Mouse (Mus musculus) adrenal gland, adult 2 months (tissue): ENCODE results near the gene Dtd2. TPM values are rescaled to one million over a fixed set of nuclear protein-coding genes. Genes with fewer than 3 reads are reported as not detected.

Source experiments
- DNase-seq: peaks from one replicate; pipeline ENCODE4 v3.0.0; 2021
- polyA plus RNA-seq: library from polyadenylated mRNA; depleted of rRNA; stranded (reverse); fragments of >200 nt; gene quantifications from 2 replicates; pipeline ENCODE4 v1.2.3, GENCODE M21; 2012; rRNA removed
- total RNA-seq, 2 experiments: library from RNA; stranded (reverse); gene quantifications; 2 replicates each; pipeline ENCODE4 v1.2.3; 2021

Gene Dtd2
- total and polyA plus RNA-seq, 3 experiments = 16.1 to 22.5 (median 16.5) TPM

GRCm38 (mm10) chr12:51985163-51985748, 21.0 kb downstream of the Dtd2 start:
- no peak for DNase-seq

DNA sequence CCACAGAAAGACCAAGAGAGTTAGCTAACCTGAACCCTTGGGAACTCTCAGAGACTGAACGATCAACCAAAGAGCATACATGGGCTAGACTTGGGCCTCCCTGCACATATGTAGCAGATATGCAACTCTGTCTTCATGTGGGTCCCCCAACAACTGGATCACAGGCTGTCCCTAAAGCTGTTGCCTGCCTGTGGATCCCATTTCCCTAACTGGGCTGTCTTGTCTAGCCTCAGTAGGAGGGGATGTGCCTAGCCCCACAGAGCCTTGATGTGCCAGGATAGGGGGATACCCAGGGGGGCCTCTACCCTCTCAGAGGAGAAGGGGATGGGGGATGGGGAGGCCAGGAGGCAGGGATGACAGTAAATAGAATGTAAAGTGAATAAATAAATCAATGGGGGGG, 22.7 kb downstream of the Dtd2 start:
- no peak for DNase-seq

- DNase-seq = no peak
Observed at GRCm38 (mm10) chr12:51976531-51976930, 29.8 kb downstream of the Dtd2 start.

- no peak for DNase-seq
Observed at GRCm38 (mm10) chr12:51974381-51974780, 31.9 kb downstream of the Dtd2 start.

GRCm38 (mm10) chr12:51972269-51973065, 33.8 kb downstream of the Dtd2 start:
- no peak for DNase-seq

- peak; percentile 97 for DNase-seq
Observed at GRCm38 (mm10) chr12:51971070-51971664, 35.1 kb downstream of the Dtd2 start, which contains the start of gene Heatr5a. Gene Heatr5a (minus strand): TSS chr12:51971321.

GRCm38 (mm10) chr12:51970352-51971069, 35.8 kb downstream of the Dtd2 start:
- DNase-seq = no peak

DNA sequence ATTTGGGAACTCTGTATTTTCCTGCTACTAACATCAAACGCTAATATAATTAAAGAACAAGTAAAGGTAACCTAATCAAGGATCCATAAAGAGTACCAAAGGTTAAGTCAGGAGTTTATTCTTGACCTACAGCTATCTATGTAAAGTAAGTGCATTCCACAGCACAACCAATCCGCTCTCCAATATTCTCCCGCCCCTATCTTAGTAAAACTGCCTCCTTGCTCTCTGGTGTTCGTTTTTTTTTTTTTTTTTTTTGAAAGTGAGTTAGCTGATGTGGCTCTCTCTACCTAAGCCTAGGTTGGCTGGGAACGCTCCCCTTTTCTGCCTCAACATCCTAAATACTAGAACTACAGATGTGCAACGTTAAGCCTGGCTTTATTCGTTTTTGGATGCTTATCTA, 36.4 kb downstream of the Dtd2 start:
- DNase-seq = no peak

GRCm38 (mm10) chr12:51969092-51969491, 37.2 kb downstream of the Dtd2 start:
- DNase-seq = no peak

DNA sequence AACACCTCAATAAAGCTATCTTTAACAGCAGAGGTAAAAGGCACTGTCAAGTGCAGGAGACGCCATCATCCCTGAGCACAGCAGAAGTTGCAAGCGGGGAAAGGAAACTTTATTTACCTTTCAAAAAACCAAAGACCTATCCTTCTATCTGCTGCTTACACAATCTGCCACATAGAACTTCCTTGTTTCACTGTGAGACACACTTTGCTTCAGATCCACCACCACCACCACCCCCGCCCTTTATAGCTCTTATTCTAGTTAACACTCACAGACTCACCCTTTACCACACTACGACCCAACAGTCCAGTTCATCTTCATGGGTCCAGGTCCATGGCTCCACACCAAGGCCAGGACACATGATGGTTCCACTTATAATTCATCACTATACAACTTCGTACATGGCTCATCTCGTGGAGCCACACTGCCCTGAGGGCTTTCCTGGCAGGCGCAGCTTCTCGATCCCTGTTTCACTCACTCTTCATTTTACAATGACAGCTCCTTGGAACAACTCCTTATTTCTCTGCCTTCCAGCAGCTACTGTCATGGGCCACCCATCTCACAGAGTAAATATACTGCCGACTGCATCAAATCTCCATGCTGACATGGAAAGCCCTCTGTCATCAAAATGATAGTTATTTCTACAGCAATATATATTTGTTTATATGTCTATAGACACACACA, 38.2 kb downstream of the Dtd2 start:
- no peak for DNase-seq

- DNase-seq = no peak
Observed at GRCm38 (mm10) chr12:51957626-51958025, 48.7 kb downstream of the Dtd2 start.

DNA sequence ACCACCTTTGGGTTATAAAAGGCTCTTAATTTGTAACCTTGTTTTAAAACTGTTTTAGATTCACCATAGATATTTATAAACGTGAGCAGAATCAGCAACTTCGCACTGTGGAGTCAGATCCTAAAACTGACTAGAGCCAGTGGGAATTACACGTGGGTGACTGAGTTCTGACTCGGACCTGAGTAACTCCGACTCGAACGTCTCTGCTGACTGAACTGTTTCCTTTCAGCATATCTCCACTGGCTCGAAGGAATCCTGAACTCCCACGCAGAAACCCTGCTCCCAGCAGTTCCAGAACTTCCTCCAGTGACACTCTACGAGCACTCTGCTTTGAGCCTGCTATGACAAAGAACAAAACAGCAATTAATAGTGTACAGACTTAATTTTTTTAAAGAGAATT, 54.0 kb downstream of the Dtd2 start:
- peak; percentile 33 for DNase-seq

DNA sequence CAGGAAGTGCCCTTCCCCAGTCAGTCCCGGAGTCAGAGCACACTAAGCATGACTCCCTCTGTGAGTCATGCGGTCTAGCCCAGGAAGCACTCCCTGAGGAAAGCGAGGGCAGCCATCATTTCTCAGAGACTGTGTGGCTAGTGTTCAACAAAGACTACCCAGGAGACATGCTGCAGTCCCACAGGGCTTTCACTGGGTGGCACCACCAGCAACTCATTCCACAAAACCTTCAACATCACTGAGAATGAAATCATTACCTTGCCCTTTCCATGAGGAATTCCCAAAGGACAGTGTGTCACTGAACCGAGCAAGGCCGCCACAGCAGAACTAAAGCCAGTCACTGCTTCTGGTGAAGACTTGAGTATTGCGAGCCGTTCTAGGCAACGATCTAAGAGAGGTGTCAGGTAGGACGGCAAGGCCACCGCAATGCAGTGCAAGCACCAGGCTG, 58.8 kb downstream of the Dtd2 start:
- peak; percentile 81 for DNase-seq

DNA sequence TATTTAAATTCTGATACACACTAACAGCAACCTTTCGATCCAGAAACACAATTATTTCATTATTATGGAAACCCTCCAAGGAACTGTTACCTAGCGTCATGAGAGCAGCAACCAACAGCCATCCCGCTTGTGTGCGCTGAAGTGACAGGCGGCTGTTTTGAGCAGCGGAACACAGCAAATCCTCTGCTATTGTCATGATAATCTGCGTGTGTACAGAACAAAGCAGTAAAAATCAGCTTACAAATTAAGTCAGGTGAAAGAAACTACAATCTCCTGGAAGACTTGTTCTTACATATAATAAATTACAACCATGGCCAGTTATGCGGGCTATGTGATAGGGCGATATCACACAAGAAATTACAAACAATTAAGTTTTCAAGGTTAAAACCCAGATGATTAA, 61.0 kb downstream of the Dtd2 start:
- DNase-seq = no peak

DNA sequence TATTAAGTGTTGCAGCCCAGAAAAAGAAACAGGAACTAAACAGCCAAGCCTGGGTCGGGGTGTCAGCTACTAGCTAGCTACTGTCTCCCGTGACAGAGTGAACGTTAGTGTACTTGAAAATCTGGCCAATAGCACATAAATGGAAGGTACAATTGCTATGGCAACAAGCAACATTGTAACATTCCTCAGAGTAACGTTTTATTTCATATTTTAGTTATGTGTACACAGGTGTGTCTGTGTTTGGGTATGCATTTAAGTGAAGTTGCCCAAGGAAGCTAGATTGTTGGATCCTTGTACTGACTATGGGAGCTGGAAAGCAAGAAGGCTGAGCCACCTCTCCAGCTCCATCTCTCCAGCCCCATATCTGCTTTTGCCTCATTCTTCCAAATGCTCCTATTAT, 66.5 kb downstream of the Dtd2 start:
- no peak for DNase-seq

Other genes with a start within 250 kb of the Dtd2 start
- 10 to 100 TPM; 70.7 to 81.7 TPM for gene Hectd1, start 177.0 kb downstream of the Dtd2 start, total RNA-seq
- gene Hectd1, start 177.0 kb downstream of the Dtd2 start, polyA plus RNA-seq = 6.3 and 8.0 TPM in 2 replicates
- gene Heatr5a, start 35.2 kb downstream of the Dtd2 start, total RNA-seq = 10 to 100 TPM; 20.3 to 23.0 TPM
- 18.5 and 24.9 TPM in 2 replicates for gene Heatr5a, start 35.2 kb downstream of the Dtd2 start, polyA plus RNA-seq
- not detected for gene Gpr33, start 21.6 kb upstream of the Dtd2 start, total RNA-seq
- 0.07 TPM in 1 of 2 replicates, not detected in the other for gene Gpr33, start 21.6 kb upstream of the Dtd2 start, polyA plus RNA-seq
- 10 to 100 TPM in 1 of 2 experiments, 1 to 10 TPM in 1; 9.5 to 10.5 TPM for gene Nubpl, start 91.2 kb upstream of the Dtd2 start, total RNA-seq
- 3.7 and 4.8 TPM in 2 replicates for gene Nubpl, start 91.2 kb upstream of the Dtd2 start, polyA plus RNA-seq